Mouse (Mus musculus) forebrain, embryonic 14.5 days (tissue): ENCODE data around the gene Cox4i2. TPM values are rescaled to one million over a fixed set of nuclear protein-coding genes. Genes with fewer than 3 reads are reported as not detected.

Experiments used
- ATAC-seq: fragments of 200-750 bp; cut with Nextera tagmentation; 2 replicates; pipeline ENCODE4 v1.8.0; 2017; ENCODE audit warnings: mild to moderate bottlenecking, moderate library complexity
- DNase-seq: peaks from one replicate; pipeline ENCODE4 v3.0.0-alpha.2; 2015; ENCODE audit warnings: low spot score
- H3K27ac ChIP-seq: fragments of 300-500 bp; sonication (generic); 2 replicates; pipeline ENCODE4 v1.5.1; 2014; ENCODE audit warnings: low read depth, mild to moderate bottlenecking, control low read depth, low read length, moderate library complexity
- H3K27me3 ChIP-seq: fragments of 300-500 bp; sonication (generic); replicated peaks from 2 replicates; pipeline ENCODE4 v1.6.1; 2014; ENCODE audit warnings: low read length, control low read depth, mixed read lengths; ENCODE audit not compliant: control insufficient read depth, insufficient read depth
- H3K36me3 ChIP-seq: fragments of 300-500 bp; sonication (generic); 2 replicates; pipeline ENCODE4 v1.6.1; 2014; ENCODE audit warnings: low read length, control low read depth; ENCODE audit not compliant: control insufficient read depth, insufficient read depth
- H3K4me1 ChIP-seq: fragments of 300-500 bp; sonication (generic); 2 replicates; pipeline ENCODE4 v1.6.1; 2014; ENCODE audit warnings: antibody characterized with exemption, low read length, control low read depth; ENCODE audit not compliant: control insufficient read depth, insufficient read depth
- H3K4me2 ChIP-seq: fragments of 300-500 bp; sonication (generic); 2 replicates; pipeline ENCODE4 v1.6.1; 2014; ENCODE audit warnings: mild to moderate bottlenecking, control low read depth, low read length
- H3K4me3 ChIP-seq: fragments of 300-500 bp; sonication (generic); 2 replicates; pipeline ENCODE4 v1.5.1; 2014; ENCODE audit warnings: low read depth, low read length, control low read depth
- H3K9ac ChIP-seq: fragments of 300-500 bp; sonication (generic); 2 replicates; pipeline ENCODE4 v1.6.1; 2014; ENCODE audit warnings: mild to moderate bottlenecking, low read length, control low read depth, moderate library complexity
- H3K9me3 ChIP-seq: fragments of 300-500 bp; sonication (generic); replicated peaks from 2 replicates; pipeline ENCODE4 v1.6.1; 2016; ENCODE audit warnings: low read length, control low read depth, mixed read lengths; ENCODE audit not compliant: control insufficient read depth
- WGBS: fragments of 180-500 bp; shearing (Covaris S2); extraction: QIAGEN DNeasy Blood & Tissue Kit; methylation state at CpG from one replicate; pipeline ENCODE4 v1.1.7; 2014; 5-methylcytosine and 5-hydroxymethylcytosine counted together
- polyA plus RNA-seq: library from polyadenylated mRNA; unstranded; fragments of >200 nt; fragmentation: Nextera tagmentation; extraction: Ambion mirVana; gene quantifications from 2 replicates; pipeline ENCODE4 v1.2.1, GENCODE M21; 2014

Gene Cox4i2
- 4.5 and 5.9 TPM in 2 replicates for polyA plus RNA-seq

- Histone ChIP-seq H3K27ac (no peak within 1 kb of the TSS), H3K4me2 (peak within 1 kb of the TSS; percentile 43), H3K9me3 (no peaks in the 10 kb centered on the region), H3K36me3 (no peaks in the 10 kb centered on the region), H3K4me3 (peak within 1 kb of the TSS; percentile 6; the same call in 1 of the 2 replicates), H3K9ac (peak within 1 kb of the TSS; percentile 45), H3K4me1 (peaks cover 8% of the 10 kb centered on the region), H3K27me3 (no peaks in the 10 kb centered on the region)
- WGBS, result 3% methylated on average over 30 of the region's 30 CpGs
- peak; percentile 23; the same call in 1 of the 2 replicates for ATAC-seq
- DNase-seq, result no peak
These were observed at the start of gene Cox4i2 for GRCm38 (mm10) chr2:152753944-152754711. Gene Cox4i2, plus strand, starts transcription at chr2:152754173.

- no peak for ATAC-seq
These were observed 49.7 kb upstream of the Cox4i2 start for GRCm38 (mm10) chr2:152704256-152704605.

DNA sequence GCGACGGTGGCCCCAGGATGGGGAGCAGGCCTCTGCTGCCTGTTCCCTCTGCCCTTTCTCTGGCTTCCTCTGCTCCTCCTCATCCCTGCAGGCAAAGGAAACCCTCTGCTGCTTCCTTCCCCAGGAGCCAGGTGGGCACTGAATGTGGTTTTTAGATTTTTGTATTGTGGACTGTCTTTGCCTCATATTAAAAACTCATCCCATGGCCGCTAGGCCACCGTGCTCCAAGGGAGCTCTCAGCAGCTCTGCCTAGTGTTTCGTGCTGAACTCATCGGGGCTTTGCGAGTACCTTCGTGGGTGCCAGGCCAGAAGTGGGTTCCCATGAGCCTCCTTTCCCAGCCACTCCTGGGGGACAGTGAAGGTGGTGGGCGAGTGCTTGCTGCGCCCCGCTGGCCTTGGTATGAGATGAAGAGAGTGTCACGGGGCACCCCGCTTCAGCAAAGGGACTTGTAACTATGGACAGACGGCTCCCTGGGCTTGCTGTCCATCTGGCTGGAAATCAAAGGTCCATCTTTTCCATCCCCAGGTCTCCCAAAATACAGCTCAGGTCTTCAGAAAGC lies 49.1 kb upstream of the Cox4i2 start:
- Histone ChIP-seq H3K9me3 (no peaks in the 10 kb centered on the region), H3K27me3 (no peaks in the 10 kb centered on the region), H3K27ac (no peak overlapping the region; the same call in 1 of the 2 replicates), H3K4me2 (no peak overlapping the region), H3K36me3 (peaks cover 80% of the 10 kb centered on the region), H3K4me3 (no peak overlapping the region), H3K9ac (no peak overlapping the region), H3K4me1 (peaks cover 14% of the 10 kb centered on the region)
- DNase-seq (no peak), ATAC-seq (no peak)
- WGBS, result 93% methylated on average over 14 of the region's 14 CpGs

More at GRCm38 (mm10) chr2:152704256-152704605, 49.7 kb upstream of the Cox4i2 start:
- H3K4me1 ChIP-seq, result peaks cover 14% of the 10 kb centered on the region
- H3K27me3 ChIP-seq, result no peaks in the 10 kb centered on the region
- no peak overlapping the region for H3K27ac ChIP-seq
- H3K9ac ChIP-seq, result no peak overlapping the region
- no peak overlapping the region for H3K4me3 ChIP-seq
- WGBS, result 85% methylated on average over 5 of the region's 5 CpGs
- DNase-seq, result no peak
- H3K9me3 ChIP-seq, result no peaks in the 10 kb centered on the region
- H3K4me2 ChIP-seq, result no peak overlapping the region
- H3K36me3 ChIP-seq, result peaks cover 87% of the 10 kb centered on the region

GRCm38 (mm10) chr2:152705993-152706571 lies 47.9 kb upstream of the Cox4i2 start:
- peak overlapping the region; percentile 37; the same call in 1 of the 2 replicates for H3K9ac ChIP-seq
- peaks cover 14% of the 10 kb centered on the region for H3K4me1 ChIP-seq
- DNase-seq (peak; percentile 61), ATAC-seq (peak; percentile 32)
- peaks cover 69% of the 10 kb centered on the region for H3K36me3 ChIP-seq
- H3K27ac ChIP-seq, result peak overlapping the region; percentile 65
- 66% methylated on average over 22 of the region's 22 CpGs for WGBS
- H3K4me3 ChIP-seq, result no peak overlapping the region
- H3K4me2 ChIP-seq, result no peak overlapping the region
- no peaks in the 10 kb centered on the region for H3K27me3 ChIP-seq
- no peaks in the 10 kb centered on the region for H3K9me3 ChIP-seq

- ATAC-seq, result no peak; the same call in none of the 2 replicates
- H3K36me3 ChIP-seq, result peaks cover 57% of the 10 kb centered on the region
- peak overlapping the region; percentile 56 for H3K4me2 ChIP-seq
- H3K9me3 ChIP-seq, result no peaks in the 10 kb centered on the region
- peaks cover 14% of the 10 kb centered on the region for H3K4me1 ChIP-seq
- H3K27me3 ChIP-seq, result no peaks in the 10 kb centered on the region
- DNase-seq, result no peak
- H3K27ac ChIP-seq, result peak overlapping the region; percentile 79
- WGBS, result 26% methylated on average over 7 of the region's 7 CpGs
- peak overlapping the region; percentile 73 for H3K9ac ChIP-seq
- peak overlapping the region; percentile 37 for H3K4me3 ChIP-seq
These were observed 46.8 kb upstream of the Cox4i2 start for GRCm38 (mm10) chr2:152707186-152707585.

DNA sequence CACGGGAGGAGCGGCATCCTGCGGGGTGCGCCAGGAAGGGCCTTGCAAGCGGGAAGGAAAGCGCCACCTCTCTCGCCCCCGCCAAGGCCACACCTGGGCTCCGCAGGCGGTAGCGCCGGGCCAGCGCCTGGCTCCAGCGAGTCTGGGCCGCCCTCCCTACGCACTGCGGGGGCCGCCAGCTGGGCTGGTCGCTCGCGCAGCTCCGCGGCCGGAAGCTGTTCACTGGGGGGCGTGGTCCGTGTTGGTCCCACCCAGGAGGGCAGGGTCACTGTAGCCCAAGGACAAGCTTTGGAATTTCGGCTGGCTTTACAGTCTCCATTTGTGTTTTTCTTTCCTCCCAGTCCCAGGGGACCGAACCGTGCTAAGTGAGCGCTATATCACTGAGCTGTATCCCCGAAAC lies 46.3 kb upstream of the Cox4i2 start:
- Histone ChIP-seq H3K9me3 (no peaks in the 10 kb centered on the region), H3K4me2 (peak overlapping the region; percentile 56), H3K36me3 (peaks cover 53% of the 10 kb centered on the region), H3K27ac (peak overlapping the region; percentile 79), H3K4me3 (peak overlapping the region; percentile 37), H3K27me3 (no peaks in the 10 kb centered on the region), H3K9ac (peak overlapping the region; percentile 73), H3K4me1 (peaks cover 14% of the 10 kb centered on the region)
- WGBS, result 5% methylated on average over 27 of the region's 31 CpGs
- ATAC-seq, result peak; percentile 90
- DNase-seq, result peak; percentile 87

DNA sequence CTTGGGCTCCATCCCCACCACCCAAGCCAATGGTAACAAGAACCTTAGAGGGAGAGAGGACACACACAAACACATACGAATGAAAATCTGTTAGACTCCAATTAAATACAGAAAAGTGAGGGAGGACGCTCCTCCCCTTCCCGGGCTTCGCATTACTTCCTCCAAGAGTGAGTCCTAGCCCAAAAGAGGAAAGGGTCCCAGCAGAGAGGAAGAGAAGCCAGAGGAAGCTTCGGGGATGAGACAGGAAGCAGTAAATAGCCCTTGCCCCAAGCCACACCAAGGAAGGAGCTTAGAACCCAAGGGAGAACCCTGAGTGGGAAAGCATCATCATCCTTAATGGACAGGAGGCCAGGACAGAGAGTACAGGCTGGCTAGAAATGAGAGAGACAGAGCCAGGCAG lies 44.9 kb upstream of the Cox4i2 start:
- peaks cover 14% of the 10 kb centered on the region for H3K4me1 ChIP-seq
- no peak overlapping the region for H3K9ac ChIP-seq
- no peak for ATAC-seq
- DNase-seq, result no peak
- H3K27me3 ChIP-seq, result no peaks in the 10 kb centered on the region
- H3K36me3 ChIP-seq, result peaks cover 40% of the 10 kb centered on the region
- H3K27ac ChIP-seq, result no peak overlapping the region
- H3K4me2 ChIP-seq, result no peak overlapping the region
- H3K9me3 ChIP-seq, result no peaks in the 10 kb centered on the region
- WGBS, result 95% methylated on average over 5 of the region's 5 CpGs
- no peak overlapping the region for H3K4me3 ChIP-seq

- H3K4me3 ChIP-seq, result no peak overlapping the region
- H3K4me2 ChIP-seq, result no peak overlapping the region
- no peak overlapping the region for H3K27ac ChIP-seq
- H3K27me3 ChIP-seq, result no peaks in the 10 kb centered on the region
- H3K9ac ChIP-seq, result no peak overlapping the region
- H3K36me3 ChIP-seq, result no peaks in the 10 kb centered on the region
- DNase-seq (no peak), ATAC-seq (no peak)
- H3K4me1 ChIP-seq, result peaks cover 4% of the 10 kb centered on the region
- WGBS, result 36% methylated on average over 6 of the region's 6 CpGs
- no peaks in the 10 kb centered on the region for H3K9me3 ChIP-seq
These were observed 37.7 kb upstream of the Cox4i2 start for GRCm38 (mm10) chr2:152716241-152716772.
